Mouse (Mus musculus): ENCODE data around the gene Mrps30. TPM values are rescaled to one million over a fixed set of nuclear protein-coding genes. Genes with fewer than 3 reads are reported as not detected.

Gene Mrps30
- polyA plus RNA-seq, 1 experiment = 25.1 TPM

DNA sequence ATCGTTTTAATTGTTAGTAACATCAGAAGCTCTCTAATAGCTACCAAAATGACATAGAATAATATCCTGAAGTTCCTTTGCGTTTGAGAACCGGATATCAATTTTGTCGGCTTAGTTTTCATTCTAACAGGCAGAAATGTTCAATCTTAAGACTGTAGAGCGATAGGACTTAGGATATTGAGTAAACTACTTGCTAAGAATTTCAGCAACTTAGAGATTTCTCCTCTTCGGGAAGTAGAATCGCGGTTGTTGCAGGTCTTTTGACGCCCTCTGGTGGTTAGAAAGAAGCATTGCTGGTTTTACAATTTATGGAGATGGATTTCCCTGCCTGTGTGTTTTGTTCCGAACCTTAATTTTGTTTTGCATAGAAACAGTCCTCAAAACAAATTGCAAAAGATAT is 36.8 kb downstream of the Mrps30 start:
- no peaks in the 10 kb centered on the region for H3K4me1 ChIP-seq (ENCODE audit: control insufficient read depth, insufficient read depth, insufficient read length, low read length)
- WGBS = 18% methylated on average over 10 of the region's 10 CpGs
- no peaks in the 10 kb centered on the region for H3K36me3 ChIP-seq (ENCODE audit: control insufficient read depth, insufficient read depth, low read length)
- TF ChIP-seq POLR2A (IDR thresholded peaks at IDR 0.05; ENCODE audit: low read depth, low read length) (no peak), CTCF (IDR thresholded peaks at IDR 0.05; ENCODE audit: extremely low read depth, insufficient read length, insufficient replicate concordance, low read depth, low read length) (no peak)
- no peaks in the 10 kb centered on the region for H3K27me3 ChIP-seq (ENCODE audit: control insufficient read depth, insufficient read depth, low read length)
- H3K27ac ChIP-seq (ENCODE audit: insufficient read depth, low read depth, low read length) = no peak overlapping the region
- no peak overlapping the region for H3K4me3 ChIP-seq (ENCODE audit: low read depth, low read length)

Other genes starting within 250 kb of the Mrps30 start
- 0.08 and 0.27 TPM in 2 replicates for gene B430218F22Rik, start 622 bp downstream of the Mrps30 start, polyA plus RNA-seq (2012; rRNA removed)